Mouse (Mus musculus) intestine, embryonic 14.5 days (tissue): ENCODE results near the gene Cd300e. TPM values are rescaled to one million over a fixed set of nuclear protein-coding genes. Genes with fewer than 3 reads are reported as not detected.

Source experiments
- ATAC-seq: fragments of 200-750 bp; cut with Nextera tagmentation; replicated peaks from 2 replicates; pipeline ENCODE4 v1.8.0; 2017; ENCODE audit warnings: low read depth, moderate number of reproducible peaks, moderate TSS enrichment, moderate library complexity; ENCODE audit not compliant: low FRiP score, low TSS enrichment
- DNase-seq: peaks from one replicate; pipeline ENCODE4 v3.0.0-alpha.2; 2018; ENCODE audit warnings: low spot score
- H3K27ac ChIP-seq: fragments of 300-500 bp; sonication (generic); 2 replicates; pipeline ENCODE4 v1.5.1; 2014; ENCODE audit warnings: low read depth, mild to moderate bottlenecking, control low read depth
- H3K27me3 ChIP-seq: fragments of 300-500 bp; sonication (generic); replicated peaks from 2 replicates; pipeline ENCODE4 v1.6.1; 2014; ENCODE audit warnings: low read length, control low read depth; ENCODE audit not compliant: control insufficient read depth, insufficient read depth
- H3K36me3 ChIP-seq: fragments of 300-500 bp; sonication (generic); 2 replicates; pipeline ENCODE4 v1.6.1; 2014; ENCODE audit warnings: low read length, control low read depth; ENCODE audit not compliant: control insufficient read depth, insufficient read depth
- H3K4me1 ChIP-seq: fragments of 300-500 bp; sonication (generic); replicated peaks from 2 replicates; pipeline ENCODE4 v1.6.1; 2014; ENCODE audit warnings: low read length, control low read depth, mixed read lengths; ENCODE audit not compliant: control insufficient read depth, insufficient read depth
- H3K4me2 ChIP-seq: fragments of 300-500 bp; sonication (generic); 2 replicates; pipeline ENCODE4 v1.6.1; 2014; ENCODE audit warnings: low read length
- H3K4me3 ChIP-seq: fragments of 300-500 bp; sonication (generic); 2 replicates; pipeline ENCODE4 v1.5.1; 2014; ENCODE audit warnings: low read depth, low read length, control low read depth, mixed read lengths
- H3K9ac ChIP-seq: fragments of 300-500 bp; sonication (generic); 2 replicates; pipeline ENCODE4 v1.6.1; 2014; ENCODE audit warnings: mild to moderate bottlenecking, low read length
- H3K9me3 ChIP-seq: fragments of 300-500 bp; sonication (generic); 2 replicates; pipeline ENCODE4 v1.6.1; 2016; ENCODE audit warnings: low read length, control low read depth; ENCODE audit not compliant: control insufficient read depth
- WGBS: fragments of 180-500 bp; shearing (Covaris S2); extraction: QIAGEN DNeasy Blood & Tissue Kit; methylation state at CpG from one replicate; pipeline ENCODE4 v1.1.7; 2014; 5-methylcytosine and 5-hydroxymethylcytosine counted together
- polyA plus RNA-seq: library from polyadenylated mRNA; unstranded; fragments of >200 nt; fragmentation: Nextera tagmentation; extraction: Ambion mirVana; gene quantifications from 2 replicates; pipeline ENCODE4 v1.2.1, GENCODE M21; 2014

Gene Cd300e
- polyA plus RNA-seq, 1 experiment from 2014 or later: 0.19 TPM

DNA sequence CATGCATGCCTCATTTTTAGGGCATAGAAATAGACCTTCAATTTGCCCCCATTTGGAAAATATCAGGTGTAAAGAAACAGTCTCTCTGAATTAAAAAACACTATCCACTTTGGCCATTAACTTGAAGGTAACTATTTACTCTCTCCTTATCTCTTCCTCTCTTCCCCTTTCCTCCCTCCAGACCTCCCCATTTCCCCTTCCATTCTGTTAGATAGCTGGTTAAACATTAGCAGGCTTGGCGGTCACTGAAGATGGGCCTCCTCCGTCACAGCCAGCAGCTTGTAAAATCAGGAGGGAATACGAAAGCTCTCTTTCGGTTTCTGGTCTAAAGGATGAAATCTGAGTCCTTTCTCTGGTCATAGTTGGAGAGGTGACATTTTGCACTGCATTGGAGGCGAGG is 13.9 kb upstream of the Cd300e start:
- Histone ChIP-seq H3K4me3 (no peak overlapping the region), H3K9me3 (no peaks in the 10 kb centered on the region), H3K4me2 (no peak overlapping the region), H3K4me1 (peaks cover 16% of the 10 kb centered on the region), H3K36me3 (no peaks in the 10 kb centered on the region), H3K9ac (no peak overlapping the region), H3K27me3 (no peaks in the 10 kb centered on the region), H3K27ac (no peak overlapping the region)
- no peak for DNase-seq
- 46% methylated on average over 5 of the region's 5 CpGs for WGBS
- ATAC-seq: no peak

DNA sequence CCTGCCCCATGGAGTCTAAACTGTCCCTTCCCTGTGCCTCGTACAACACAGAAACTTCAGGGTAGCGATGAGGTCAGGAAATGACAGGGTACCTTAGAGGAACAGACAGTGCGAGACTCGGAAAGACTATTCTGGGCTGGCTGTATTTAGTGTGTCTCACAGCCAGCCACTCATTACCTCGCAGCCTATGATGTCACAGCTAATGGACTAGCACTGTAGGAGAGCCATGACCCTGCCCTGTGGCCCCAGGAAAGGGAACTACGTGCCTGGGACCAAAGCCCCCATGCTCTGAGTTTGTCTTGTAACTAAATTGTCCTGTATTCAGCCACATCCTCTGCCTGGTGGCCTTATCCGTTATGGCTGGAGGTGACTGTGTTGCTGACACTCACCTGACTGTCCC is 13.4 kb upstream of the Cd300e start:
- no peaks in the 10 kb centered on the region for H3K36me3 ChIP-seq
- no peaks in the 10 kb centered on the region for H3K9me3 ChIP-seq
- H3K9ac ChIP-seq: no peak overlapping the region
- H3K27me3 ChIP-seq: no peaks in the 10 kb centered on the region
- no peak overlapping the region for H3K4me3 ChIP-seq
- ATAC-seq: no peak
- H3K4me1 ChIP-seq: peaks cover 19% of the 10 kb centered on the region
- no peak overlapping the region for H3K27ac ChIP-seq
- WGBS: 60% methylated on average over 7 of the region's 7 CpGs
- no peak for DNase-seq
- no peak overlapping the region for H3K4me2 ChIP-seq

DNA sequence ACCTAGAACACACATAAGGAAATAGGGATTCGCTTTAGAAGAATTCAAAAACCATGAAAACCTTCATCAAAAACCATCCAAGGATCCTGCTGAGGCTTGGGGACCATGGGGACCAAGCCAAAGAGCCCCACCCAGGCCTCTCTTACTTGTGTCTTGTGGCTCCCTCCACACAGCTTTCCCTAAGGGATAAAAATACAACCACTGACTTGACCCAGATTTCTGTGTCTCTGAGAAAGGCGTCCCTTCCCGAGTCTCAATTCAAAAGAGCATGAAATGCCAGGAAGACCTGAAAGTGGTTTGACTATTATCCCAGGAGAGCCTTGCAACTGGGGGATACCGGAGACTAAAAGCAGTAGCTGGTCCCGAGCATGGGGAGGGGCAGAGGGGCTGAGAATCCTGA is 11.0 kb upstream of the Cd300e start:
- DNase-seq (no peak), ATAC-seq (no peak)
- H3K4me3 ChIP-seq: no peak overlapping the region
- H3K9me3 ChIP-seq: no peaks in the 10 kb centered on the region
- H3K27ac ChIP-seq: no peak overlapping the region
- no peaks in the 10 kb centered on the region for H3K27me3 ChIP-seq
- H3K4me1 ChIP-seq: peaks cover 19% of the 10 kb centered on the region
- WGBS: 66% methylated on average over 5 of the region's 5 CpGs
- H3K9ac ChIP-seq: no peak overlapping the region
- H3K4me2 ChIP-seq: no peak overlapping the region
- no peaks in the 10 kb centered on the region for H3K36me3 ChIP-seq

DNA sequence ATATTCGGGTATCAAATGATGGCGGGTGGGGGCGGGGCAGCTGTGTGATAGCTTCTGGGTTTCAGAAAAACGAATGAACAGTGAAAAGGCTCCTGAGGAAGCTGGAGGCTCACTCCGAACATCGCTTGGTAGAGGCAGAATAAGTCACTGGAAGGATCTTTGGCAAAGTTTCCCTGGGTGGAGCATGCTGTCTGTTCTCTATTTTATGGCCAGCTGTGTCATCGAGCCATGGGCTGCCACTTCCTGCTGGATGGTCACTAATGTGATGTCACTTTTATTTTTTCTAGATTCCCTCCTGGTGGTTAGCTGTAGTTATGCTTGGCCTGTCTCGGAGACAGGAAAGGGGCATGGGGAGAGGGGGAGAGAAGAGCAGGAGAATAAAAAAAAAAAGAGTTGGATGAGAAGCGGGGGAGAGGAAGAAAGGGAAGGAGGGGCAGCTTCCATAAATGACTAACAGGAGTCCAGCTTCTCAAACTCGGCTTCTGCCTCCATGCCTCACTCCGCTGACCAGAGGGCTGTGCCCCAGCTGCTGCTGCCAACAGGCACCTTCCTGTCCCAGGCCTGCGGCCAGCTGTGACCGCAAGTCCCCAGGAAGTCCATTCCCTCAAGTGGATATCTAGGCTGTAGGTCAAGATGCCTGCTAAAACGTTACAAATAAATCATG is 9.8 kb upstream of the Cd300e start:
- Histone ChIP-seq H3K4me2 (peak overlapping the region; percentile 38), H3K4me1 (peaks cover 19% of the 10 kb centered on the region), H3K9ac (no peak overlapping the region), H3K36me3 (no peaks in the 10 kb centered on the region), H3K27me3 (no peaks in the 10 kb centered on the region), H3K9me3 (no peaks in the 10 kb centered on the region), H3K4me3 (no peak overlapping the region), H3K27ac (peak overlapping the region; percentile 18; the same call in 1 of the 2 replicates)
- ATAC-seq: no peak
- peak; percentile 65 for DNase-seq
- 20% methylated on average over 14 of the region's 14 CpGs for WGBS

DNA sequence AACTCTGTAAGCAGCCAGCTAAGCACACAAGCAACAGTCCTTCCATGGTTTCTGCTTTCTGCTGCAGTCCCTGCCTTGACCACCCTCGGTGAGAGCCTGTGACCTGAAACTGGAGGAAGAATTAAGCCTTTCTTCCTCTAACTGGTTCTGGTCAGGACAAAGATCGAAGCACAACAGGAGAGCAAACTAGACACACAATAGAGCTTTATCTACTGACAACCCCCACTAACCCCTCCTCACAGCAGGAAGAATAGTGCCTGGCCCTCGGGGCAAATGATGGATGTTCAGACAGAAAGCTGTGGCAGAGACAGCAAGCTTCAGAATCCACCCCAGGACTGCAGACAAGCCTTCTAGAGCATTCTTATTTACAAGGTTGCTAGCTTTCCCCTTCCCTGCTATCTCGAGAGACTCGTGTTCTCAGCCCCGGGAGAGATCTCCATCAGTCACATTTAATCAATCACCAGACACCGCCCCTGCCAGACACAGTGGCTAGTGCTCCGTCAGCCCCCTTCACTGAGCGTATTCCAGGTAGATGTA is 9.1 kb upstream of the Cd300e start:
- Histone ChIP-seq H3K9ac (no peak overlapping the region), H3K4me3 (no peak overlapping the region), H3K27me3 (no peaks in the 10 kb centered on the region), H3K4me2 (peak overlapping the region; percentile 38), H3K4me1 (peaks cover 16% of the 10 kb centered on the region), H3K9me3 (no peaks in the 10 kb centered on the region), H3K27ac (0 out of 2 replicates have a peak overlapping the region, but pooled peaks have one; percentile 18), H3K36me3 (no peaks in the 10 kb centered on the region)
- DNase-seq: no peak
- WGBS: 16% methylated on average over 9 of the region's 9 CpGs
- 0 out of 2 replicates have a peak, but pooled peaks have one; percentile 19 for ATAC-seq

DNA sequence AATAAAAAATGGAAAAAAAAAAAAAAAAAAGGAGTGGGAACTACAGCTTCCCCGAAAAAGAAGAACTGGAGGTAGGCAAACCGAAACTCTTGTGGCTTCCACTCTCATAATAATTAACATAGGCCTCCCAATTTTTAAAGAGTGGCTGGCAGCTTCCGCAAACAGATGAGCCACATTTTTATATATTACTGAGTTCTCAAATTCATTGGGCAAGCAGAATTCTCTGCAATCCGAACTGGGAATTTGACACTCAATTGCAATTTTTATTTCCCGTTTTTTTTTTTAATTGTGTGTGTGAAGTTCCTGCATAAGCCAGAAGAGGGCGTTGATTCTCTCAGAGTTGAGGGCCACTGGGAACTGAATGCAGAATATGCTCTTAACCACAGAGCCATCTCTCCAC is 4.8 kb upstream of the Cd300e start:
- ATAC-seq: no peak
- H3K27ac ChIP-seq: no peak overlapping the region

DNA sequence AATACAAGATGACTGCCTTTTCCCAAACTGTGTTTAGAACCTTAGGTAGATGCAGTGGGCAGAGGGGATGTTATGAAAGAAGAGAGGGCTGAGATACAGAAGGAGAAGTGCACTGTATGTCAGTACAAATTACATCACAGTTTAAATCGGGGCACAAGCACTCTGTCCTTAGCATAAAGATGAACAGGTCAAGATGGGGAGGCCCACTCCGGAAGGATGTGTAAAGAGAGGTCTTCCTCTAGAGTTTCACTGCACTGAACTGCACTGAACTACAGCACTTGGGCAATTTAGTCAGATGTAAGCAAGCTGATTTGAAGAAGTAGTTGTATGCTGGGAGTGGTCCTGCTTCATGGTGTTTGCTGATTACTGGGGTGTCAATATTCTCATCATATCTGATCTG is 2.2 kb downstream of the Cd300e start:
- Histone ChIP-seq H3K4me2 (no peak overlapping the region), H3K4me1 (no peaks in the 10 kb centered on the region), H3K9ac (no peak overlapping the region), H3K27ac (no peak overlapping the region), H3K36me3 (no peaks in the 10 kb centered on the region), H3K9me3 (no peaks in the 10 kb centered on the region), H3K27me3 (no peaks in the 10 kb centered on the region), H3K4me3 (no peak overlapping the region)
- 84% methylated on average over 2 of the region's 2 CpGs for WGBS
- no peak for DNase-seq
- no peak for ATAC-seq

More for the DNA sequence above, 4.8 kb upstream of the Cd300e start:
- Histone ChIP-seq H3K36me3 (no peaks in the 10 kb centered on the region), H3K4me3 (no peak overlapping the region), H3K4me1 (peaks cover 11% of the 10 kb centered on the region), H3K9ac (no peak overlapping the region), H3K9me3 (no peaks in the 10 kb centered on the region), H3K27me3 (no peaks in the 10 kb centered on the region), H3K4me2 (no peak overlapping the region)
- WGBS: 68% methylated on average over 6 of the region's 6 CpGs
- no peak for DNase-seq

DNA sequence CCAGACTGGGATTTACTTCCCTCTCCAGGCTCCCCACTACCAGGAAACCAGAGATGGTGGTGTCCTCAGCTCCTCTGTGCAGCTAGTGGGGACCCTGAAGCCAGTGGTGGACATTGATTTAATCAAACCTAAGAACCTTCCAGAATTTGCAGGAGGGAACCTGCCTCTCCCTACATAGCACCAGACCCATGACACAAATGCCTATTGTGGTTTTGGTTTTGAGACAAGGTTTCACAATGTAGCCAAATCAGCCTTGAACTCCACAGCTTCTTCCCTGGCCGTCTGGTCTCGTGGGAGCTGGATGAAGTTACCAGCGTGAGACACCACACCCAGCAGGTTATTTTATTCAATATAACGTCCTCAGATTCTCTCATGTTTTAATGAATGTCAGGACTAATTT is 3.3 kb downstream of the Cd300e start:
- H3K4me1 ChIP-seq: no peaks in the 10 kb centered on the region
- ATAC-seq: no peak
- DNase-seq: no peak
- 78% methylated on average over 4 of the region's 4 CpGs for WGBS
- no peaks in the 10 kb centered on the region for H3K36me3 ChIP-seq
- H3K27ac ChIP-seq: no peak overlapping the region
- H3K4me2 ChIP-seq: no peak overlapping the region
- no peak overlapping the region for H3K9ac ChIP-seq
- no peaks in the 10 kb centered on the region for H3K27me3 ChIP-seq
- no peaks in the 10 kb centered on the region for H3K9me3 ChIP-seq
- H3K4me3 ChIP-seq: no peak overlapping the region

DNA sequence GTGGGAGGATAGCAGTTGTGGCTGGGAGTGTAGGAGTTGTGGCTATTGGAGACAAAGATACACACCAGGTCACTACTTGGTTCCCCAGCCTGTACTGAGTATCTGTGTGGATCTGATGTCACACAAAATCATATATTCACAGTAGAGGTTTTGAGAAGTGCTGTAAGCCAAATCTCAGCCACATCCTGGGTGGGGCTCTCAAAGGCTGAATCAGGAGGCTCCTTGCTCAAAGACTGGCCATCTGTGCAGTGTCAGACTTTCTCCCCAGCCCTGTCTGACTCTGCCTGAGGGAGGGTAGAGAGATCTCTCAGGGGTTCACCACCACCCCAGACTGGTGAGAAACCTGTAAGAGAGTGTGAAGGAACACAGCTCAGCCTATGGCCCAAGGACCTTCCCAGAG is 7.4 kb downstream of the Cd300e start:
- DNase-seq (no peak), ATAC-seq (no peak)
- Histone ChIP-seq H3K4me2 (no peak overlapping the region), H3K36me3 (no peaks in the 10 kb centered on the region), H3K27ac (no peak overlapping the region), H3K4me3 (no peak overlapping the region), H3K4me1 (no peaks in the 10 kb centered on the region), H3K27me3 (no peaks in the 10 kb centered on the region), H3K9ac (no peak overlapping the region), H3K9me3 (no peaks in the 10 kb centered on the region)
